Mouse (Mus musculus) neural tube, embryonic 14.5 days (tissue): ENCODE measurements around the gene Trpv3. TPM values are rescaled to one million over a fixed set of nuclear protein-coding genes. Genes with fewer than 3 reads are reported as not detected.
"Not testable (repeated sequence)": the region's sequence is repeated elsewhere in the genome, so short reads cannot be mapped to it uniquely, and the experiment has no call there.

ENCODE experiments used
- ATAC-seq: fragments of 200-750 bp; cut with Nextera tagmentation; 2 replicates; pipeline ENCODE4 v1.8.0; 2017; ENCODE audit warnings: low read depth, mild to moderate bottlenecking, moderate TSS enrichment, moderate library complexity
- H3K27ac ChIP-seq: fragments of 300-500 bp; sonication (generic); 2 replicates; pipeline ENCODE4 v1.5.1; 2014; ENCODE audit warnings: low read depth, mild to moderate bottlenecking, control low read depth, low read length, moderate library complexity, mixed read lengths
- H3K27me3 ChIP-seq: fragments of 300-500 bp; sonication (generic); 2 replicates; pipeline ENCODE4 v1.6.1; 2014; ENCODE audit warnings: low read length; ENCODE audit not compliant: control insufficient read depth, insufficient read depth
- H3K36me3 ChIP-seq: fragments of 300-500 bp; sonication (generic); 2 replicates; pipeline ENCODE4 v1.6.1; 2014; ENCODE audit warnings: low read length, mixed read lengths; ENCODE audit not compliant: control insufficient read depth, insufficient read depth
- H3K4me1 ChIP-seq: fragments of 300-500 bp; sonication (generic); 2 replicates; pipeline ENCODE4 v1.6.1; 2014; ENCODE audit warnings: low read length; ENCODE audit not compliant: control insufficient read depth, insufficient read depth
- H3K4me2 ChIP-seq: fragments of 300-500 bp; sonication (generic); 2 replicates; pipeline ENCODE4 v1.6.1; 2014; ENCODE audit warnings: mild to moderate bottlenecking, low read depth, low read length, control low read depth
- H3K4me3 ChIP-seq: fragments of 300-500 bp; sonication (generic); 2 replicates; pipeline ENCODE4 v1.5.1; 2014; ENCODE audit warnings: low read depth, low read length, control low read depth, mixed read lengths
- H3K9ac ChIP-seq: fragments of 300-500 bp; sonication (generic); replicated peaks from 2 replicates; pipeline ENCODE4 v1.6.1; 2014; ENCODE audit warnings: low read depth, mild to moderate bottlenecking, control low read depth, low read length, mixed read lengths
- H3K9me3 ChIP-seq: fragments of 300-500 bp; sonication (generic); 2 replicates; pipeline ENCODE4 v1.6.1; 2016; ENCODE audit warnings: low read length; ENCODE audit not compliant: control insufficient read depth
- WGBS: fragments of 180-500 bp; shearing (Covaris S2); extraction: QIAGEN DNeasy Blood & Tissue Kit; methylation state at CpG from one replicate; pipeline ENCODE4 v1.1.7; 2014; 5-methylcytosine and 5-hydroxymethylcytosine counted together
- polyA plus RNA-seq: library from polyadenylated mRNA; unstranded; fragments of >200 nt; fragmentation: Nextera tagmentation; extraction: Ambion mirVana; gene quantifications from 2 replicates; pipeline ENCODE4 v1.2.1, GENCODE M21; 2014

The Trpv3 gene
- polyA plus RNA-seq, 1 experiment from 2014 or later: 0.36 TPM

DNA sequence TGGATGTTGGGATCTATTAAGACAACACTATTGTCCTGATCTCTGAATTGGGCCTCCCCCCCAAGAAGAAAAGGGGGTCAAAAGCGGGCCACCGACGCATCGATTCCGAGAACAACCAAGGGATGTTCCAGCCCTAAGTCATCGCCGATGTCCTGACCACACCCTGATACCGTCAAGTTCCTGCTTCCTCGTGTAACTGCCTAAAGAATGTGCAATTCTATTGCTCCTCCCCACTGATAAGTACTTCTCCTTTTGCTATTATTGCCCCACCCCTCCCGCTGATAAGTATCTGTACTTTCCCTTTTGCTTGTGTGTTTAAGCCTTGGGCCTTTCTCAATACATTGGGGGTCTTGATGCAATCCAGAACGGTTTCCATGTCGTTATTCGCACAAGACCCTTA, 53.9 kb downstream of the Trpv3 start:
- H3K4me3 ChIP-seq, ATAC-seq, H3K4me1 ChIP-seq, H3K36me3 ChIP-seq, H3K27me3 ChIP-seq, H3K9ac ChIP-seq, H3K9me3 ChIP-seq, H3K27ac ChIP-seq, H3K4me2 ChIP-seq: not testable (repeated sequence)
- WGBS: 94% methylated on average over 13 of the region's 13 CpGs

DNA sequence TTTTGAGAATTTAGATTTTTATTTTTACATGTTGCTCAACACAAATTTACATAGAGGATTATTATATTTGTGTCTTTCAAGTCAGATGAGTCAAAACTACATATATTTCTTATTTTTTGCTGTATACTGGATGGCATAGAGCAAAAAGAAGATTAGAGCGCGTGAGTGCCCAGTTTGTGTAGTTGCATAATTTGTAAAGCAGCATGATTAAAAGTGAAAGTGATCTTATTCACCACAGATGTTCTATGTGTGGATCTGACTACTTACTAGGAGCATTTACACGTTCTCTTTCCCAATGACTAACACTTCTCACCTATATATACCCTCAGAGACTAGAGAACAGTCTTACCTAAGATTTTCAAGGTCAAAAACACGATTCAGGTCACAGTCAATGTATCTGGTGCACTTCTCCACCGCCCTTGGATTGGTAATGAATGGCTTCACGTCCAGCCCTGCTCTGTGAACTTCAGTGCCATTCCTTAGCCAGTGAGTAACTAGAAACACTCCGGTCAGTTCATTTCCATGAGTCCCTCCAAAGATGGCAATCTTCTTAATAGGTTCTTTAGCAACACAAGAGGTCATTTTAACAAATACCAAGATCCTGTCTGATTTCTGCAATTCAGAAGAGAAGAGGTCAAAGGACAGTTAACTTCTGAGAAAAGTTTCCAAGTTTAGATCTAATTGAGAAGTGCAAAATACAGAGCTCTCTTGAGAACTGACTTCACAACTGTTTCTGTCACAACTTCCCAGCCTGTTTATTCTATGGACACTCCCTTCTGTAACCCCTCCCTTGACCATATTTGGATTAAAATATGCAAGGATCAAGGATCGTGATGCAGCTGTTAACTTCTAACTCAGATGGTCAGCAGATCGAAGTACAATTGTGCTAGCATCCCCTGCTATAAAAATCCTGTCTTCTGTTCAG, 57.0 kb downstream of the Trpv3 start:
- Histone ChIP-seq H3K4me2 (no peak overlapping the region), H3K27me3 (no peaks in the 10 kb centered on the region), H3K27ac (no peak overlapping the region), H3K9ac (no peak overlapping the region), H3K9me3 (no peaks in the 10 kb centered on the region), H3K4me3 (no peak overlapping the region), H3K4me1 (no peaks in the 10 kb centered on the region), H3K36me3 (no peaks in the 10 kb centered on the region)
- WGBS: 75% methylated on average over 9 of the region's 9 CpGs
- ATAC-seq: no peak

DNA sequence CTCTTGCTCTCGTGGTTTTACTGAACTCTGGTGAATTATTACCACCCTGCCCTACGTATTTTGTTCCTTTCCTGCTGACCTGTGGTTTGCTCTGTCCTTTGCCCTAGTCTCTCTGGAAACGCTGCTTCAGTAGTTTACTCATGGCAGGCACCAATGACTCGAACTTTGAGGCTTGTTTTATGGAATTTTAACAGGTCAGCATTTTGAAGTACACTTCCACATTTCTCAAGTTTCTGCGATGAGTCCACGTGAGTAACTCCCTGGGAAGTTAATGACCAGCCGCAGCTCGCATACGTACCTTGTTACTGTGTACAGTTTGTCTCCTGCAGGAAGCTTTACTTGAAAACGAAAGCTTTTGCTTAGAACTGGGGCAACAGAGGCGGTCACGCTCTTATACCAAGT, 59.3 kb downstream of the Trpv3 start:
- Histone ChIP-seq H3K4me3 (no peak overlapping the region), H3K9ac (no peak overlapping the region), H3K27me3 (no peaks in the 10 kb centered on the region), H3K9me3 (no peaks in the 10 kb centered on the region), H3K36me3 (no peaks in the 10 kb centered on the region), H3K4me1 (no peaks in the 10 kb centered on the region), H3K27ac (no peak overlapping the region), H3K4me2 (no peak overlapping the region)
- 59% methylated on average over 12 of the region's 12 CpGs for WGBS
- ATAC-seq: no peak

DNA sequence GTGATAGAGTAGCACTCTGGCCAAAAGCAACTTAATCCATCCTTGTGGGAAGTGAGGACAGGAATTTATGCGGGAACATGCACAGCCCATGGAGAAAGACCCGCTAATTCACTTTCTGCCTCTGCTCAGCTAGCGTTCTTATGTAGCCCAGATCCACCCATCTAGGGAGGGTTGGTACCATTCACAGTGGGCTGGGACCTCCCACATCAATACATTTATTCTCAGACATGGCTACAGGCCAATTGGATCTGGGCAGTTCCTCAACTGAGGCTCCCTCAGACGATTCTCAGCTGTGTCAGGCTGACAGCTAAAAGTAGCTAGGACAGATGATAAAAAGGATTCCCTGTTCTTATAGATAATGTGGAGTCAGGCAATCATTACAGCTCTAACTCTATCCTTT, 60.2 kb downstream of the Trpv3 start:
- Histone ChIP-seq H3K4me1 (no peaks in the 10 kb centered on the region), H3K9me3 (no peaks in the 10 kb centered on the region), H3K36me3 (no peaks in the 10 kb centered on the region), H3K27me3 (no peaks in the 10 kb centered on the region), H3K27ac (no peak overlapping the region), H3K4me2 (no peak overlapping the region), H3K4me3 (no peak overlapping the region), H3K9ac (no peak overlapping the region)
- no peak for ATAC-seq
- WGBS: 76% methylated on average over 4 of the region's 4 CpGs

DNA sequence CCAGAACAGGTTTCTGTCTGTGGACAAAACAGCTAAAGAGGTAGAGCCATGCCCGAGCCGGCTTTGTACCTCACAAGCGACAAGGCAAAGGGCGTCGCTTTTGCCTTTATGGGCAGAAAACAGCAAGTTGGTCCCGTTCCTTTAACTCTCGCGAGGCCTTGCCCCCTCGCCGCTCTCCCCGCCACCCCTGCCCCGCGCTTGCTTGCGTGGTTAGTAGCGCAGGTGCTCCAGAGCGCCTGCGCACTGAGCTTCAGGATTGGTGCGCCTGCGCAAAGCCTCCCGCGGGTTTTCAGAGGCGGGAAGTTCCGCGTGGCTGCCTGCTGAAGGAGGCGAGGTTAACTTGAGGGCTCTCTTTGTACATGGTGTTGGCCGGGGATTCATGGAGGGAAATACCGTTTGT, 62.3 kb downstream of the Trpv3 start, which contains the start of the genes Aspa, Gm49340 and Spata22:
Gene Aspa (minus strand): TSS at position 155 of the 400 bp plus-strand sequence.
Gene Gm49340 (plus strand): TSS at position 300 of the 400 bp plus-strand sequence.
Gene Spata22 (plus strand): TSS at position 300 of the 400 bp plus-strand sequence.
- no peaks in the 10 kb centered on the region for H3K9me3 ChIP-seq
- H3K4me3 ChIP-seq: no peak within 1 kb of the TSS
- H3K36me3 ChIP-seq: no peaks in the 10 kb centered on the region
- H3K4me2 ChIP-seq: no peak within 1 kb of the TSS
- WGBS: 77% methylated on average over 27 of the region's 27 CpGs
- H3K27ac ChIP-seq: no peak within 1 kb of the TSS
- H3K27me3 ChIP-seq: no peaks in the 10 kb centered on the region
- H3K9ac ChIP-seq: no peak within 1 kb of the TSS
- no peak for ATAC-seq
- H3K4me1 ChIP-seq: no peaks in the 10 kb centered on the region

DNA sequence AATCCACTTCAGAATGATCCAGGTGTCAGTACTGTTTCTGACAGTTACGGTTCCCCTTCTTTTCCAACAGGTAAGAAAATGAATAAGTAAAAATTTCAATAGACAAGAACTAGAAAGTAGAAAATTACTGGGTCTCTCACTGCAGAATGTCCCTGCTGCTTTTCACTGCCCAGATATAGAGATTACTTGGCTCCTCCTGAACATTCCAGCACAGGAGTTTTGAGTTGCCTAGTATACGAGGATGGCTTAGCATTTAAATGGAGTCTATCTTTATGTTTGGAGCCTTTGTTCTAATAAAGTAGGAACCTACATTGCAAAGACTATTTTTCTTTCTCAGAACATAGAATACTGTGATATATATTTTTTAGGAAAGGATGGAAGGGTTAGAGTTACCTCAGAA, 66.2 kb downstream of the Trpv3 start:
- H3K27ac ChIP-seq: no peak overlapping the region
- H3K4me2 ChIP-seq: no peak overlapping the region
- H3K9ac ChIP-seq: no peak overlapping the region
- H3K36me3 ChIP-seq: no peaks in the 10 kb centered on the region
- no peak overlapping the region for H3K4me3 ChIP-seq
- no peaks in the 10 kb centered on the region for H3K4me1 ChIP-seq
- no peaks in the 10 kb centered on the region for H3K27me3 ChIP-seq
- H3K9me3 ChIP-seq: no peaks in the 10 kb centered on the region
- WGBS: 73% methylated on average over 2 of the region's 2 CpGs
- ATAC-seq: no peak

DNA sequence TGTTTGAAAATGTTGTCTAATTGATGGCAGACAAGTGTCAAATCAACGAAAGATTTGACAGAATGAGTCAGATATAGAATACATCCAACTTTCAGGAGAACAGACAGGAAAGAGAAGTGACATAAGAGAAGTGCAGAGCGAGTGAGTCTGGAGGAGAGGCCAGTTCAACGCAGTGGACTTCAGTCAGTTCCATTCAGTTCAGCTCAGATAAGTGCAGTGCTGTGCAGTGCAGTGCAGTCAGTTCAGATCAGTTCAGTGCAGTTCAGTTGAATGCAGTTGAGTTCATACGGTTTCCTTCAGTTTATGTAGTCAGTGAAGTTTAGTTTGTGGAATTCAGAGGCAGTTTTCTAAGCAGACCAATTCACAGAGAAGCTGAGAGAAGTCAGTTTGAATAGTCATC, 69.7 kb downstream of the Trpv3 start:
- H3K4me3 ChIP-seq: no peak overlapping the region
- no peaks in the 10 kb centered on the region for H3K27me3 ChIP-seq
- H3K4me2 ChIP-seq: no peak overlapping the region
- ATAC-seq: no peak
- H3K9me3 ChIP-seq: no peaks in the 10 kb centered on the region
- H3K9ac ChIP-seq: no peak overlapping the region
- H3K36me3 ChIP-seq: no peaks in the 10 kb centered on the region
- no peaks in the 10 kb centered on the region for H3K4me1 ChIP-seq
- H3K27ac ChIP-seq: no peak overlapping the region
- 81% methylated on average over 4 of the region's 4 CpGs for WGBS

Other genes starting within 250 kb of the Trpv3 start
- gene Camkk1, start 248.4 kb upstream of the Trpv3 start, polyA plus RNA-seq: 14.0 and 20.4 TPM in 2 replicates
- 9.6 and 11.4 TPM in 2 replicates for gene Ncbp3, start 219.6 kb upstream of the Trpv3 start, polyA plus RNA-seq
- gene Itgae, start 176.8 kb upstream of the Trpv3 start, polyA plus RNA-seq: 0.16 and 0.26 TPM in 2 replicates
- 1.4 and 2.5 TPM in 2 replicates for gene Haspin, start 129.1 kb upstream of the Trpv3 start, polyA plus RNA-seq
- gene P2rx5, start 107.0 kb upstream of the Trpv3 start, polyA plus RNA-seq: 0.39 and 0.57 TPM in 2 replicates
- 147 and 158 TPM in 2 replicates for gene Emc6, start 90.4 kb upstream of the Trpv3 start, polyA plus RNA-seq
- gene Tax1bp3, start 90.3 kb upstream of the Trpv3 start, polyA plus RNA-seq: 103 and 149 TPM in 2 replicates
- gene Ctns, start 68.3 kb upstream of the Trpv3 start, polyA plus RNA-seq: 17.2 and 20.6 TPM in 2 replicates
- 1.6 and 2.3 TPM in 2 replicates for gene Shpk, start 67.9 kb upstream of the Trpv3 start, polyA plus RNA-seq
- 5.1 TPM in 1 of 2 replicates, not detected in the other for gene Trpv1, start 33.1 kb upstream of the Trpv3 start, polyA plus RNA-seq
- 2.5 and 3.3 TPM in 2 replicates for gene Aspa, start 62.2 kb downstream of the Trpv3 start, polyA plus RNA-seq
- not detected in 2 replicates for gene Gm49340, start 62.4 kb downstream of the Trpv3 start, polyA plus RNA-seq
- gene Spata22, start 62.4 kb downstream of the Trpv3 start, polyA plus RNA-seq: not detected in 2 replicates
- not detected in 2 replicates for gene Olfr20, start 83.4 kb downstream of the Trpv3 start, polyA plus RNA-seq
- not detected in 2 replicates for gene Olfr376, start 103.9 kb downstream of the Trpv3 start, polyA plus RNA-seq
- not detected in 2 replicates for gene Olfr1, start 132.2 kb downstream of the Trpv3 start, polyA plus RNA-seq
- not detected in 2 replicates for gene Olfr378, start 161.1 kb downstream of the Trpv3 start, polyA plus RNA-seq
- not detected in 2 replicates for gene Olfr380, start 190.1 kb downstream of the Trpv3 start, polyA plus RNA-seq
- gene Olfr381, start 224.2 kb downstream of the Trpv3 start, polyA plus RNA-seq: not detected in 2 replicates
- not detected in 2 replicates for gene Olfr382, start 249.8 kb downstream of the Trpv3 start, polyA plus RNA-seq